Mouse (Mus musculus) cerebellum, adult 18-20 months (tissue): ENCODE data around the gene Map1s.
A peak's percentile ranks its signal among the peaks of the same experiment; 100 is the strongest.

ENCODE experiments used
- DNase-seq, 2 experiments: peaks; one replicate each; pipeline ENCODE4 v3.0.0; 2021

The Map1s gene

GRCm38 (mm10) chr8:70900872-70901387, 4.8 kb upstream of the Map1s start:
- no peak for DNase-seq

GRCm38 (mm10) chr8:70902211-70902610, 3.5 kb upstream of the Map1s start:
- DNase-seq: no peak

DNA sequence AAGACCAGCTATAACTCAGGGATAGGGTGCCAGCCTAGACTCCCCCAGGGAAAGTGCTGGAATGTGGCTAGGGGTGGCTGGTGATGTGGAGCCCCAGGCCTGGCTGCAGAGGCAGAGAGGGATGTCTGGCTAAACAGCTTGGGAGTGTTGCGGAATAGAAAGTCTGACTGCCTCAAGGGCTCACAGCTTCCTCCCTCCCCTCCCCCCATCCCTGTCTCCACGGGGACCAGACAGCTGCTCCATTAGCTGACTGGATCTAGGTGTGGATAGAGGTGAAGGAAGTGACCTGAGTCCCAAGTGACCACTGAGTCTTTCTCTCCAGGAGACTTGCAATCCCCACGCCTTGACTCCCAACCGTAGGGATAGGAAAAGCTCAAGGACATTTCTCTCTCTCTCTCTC, 2.6 kb upstream of the Map1s start:
- no peak for DNase-seq

GRCm38 (mm10) chr8:70903582-70903981, 2.1 kb upstream of the Map1s start:
- DNase-seq: no peak

DNA sequence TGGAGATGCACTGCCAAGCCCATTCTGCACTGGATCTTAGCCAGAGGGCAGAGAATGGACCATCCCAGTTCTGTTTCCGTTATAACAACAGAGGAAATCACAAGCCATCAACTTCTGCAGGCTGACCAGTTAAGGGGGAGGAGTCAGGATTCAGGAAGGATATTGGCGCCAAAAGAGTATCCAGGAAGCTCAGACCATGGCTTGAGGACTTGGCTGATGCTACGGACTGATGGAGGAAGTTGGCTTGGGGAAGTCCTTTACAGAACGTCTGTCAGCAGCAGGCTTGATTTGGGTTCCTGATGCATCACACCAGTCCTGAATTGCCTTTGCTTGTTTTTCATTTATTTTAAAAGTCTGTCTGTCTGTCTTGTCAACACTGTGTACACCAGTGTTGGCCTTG, 1.2 kb upstream of the Map1s start:
- no peak for DNase-seq

DNA sequence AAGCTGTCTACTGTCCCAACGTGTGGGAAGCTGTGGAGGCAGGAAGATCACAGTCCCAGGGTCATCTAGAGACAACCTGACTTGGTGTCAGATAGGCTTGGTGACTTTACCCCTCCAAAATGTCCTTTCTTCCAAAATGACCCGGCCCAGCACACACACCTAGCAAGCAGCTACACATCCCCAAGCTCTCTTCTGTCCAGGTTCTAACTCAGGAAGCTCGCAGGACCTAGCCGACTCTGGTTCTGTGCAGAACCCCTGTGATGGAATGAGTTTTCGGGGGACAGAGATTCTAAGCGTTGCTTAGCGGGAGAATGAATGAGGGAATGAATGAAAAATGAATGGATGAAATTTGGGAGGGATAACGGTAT, 285 bp upstream of the Map1s start:
- no peak for DNase-seq

- DNase-seq: no peak
Observed at GRCm38 (mm10) chr8:70907518-70907917, 1.8 kb downstream of the Map1s start.

GRCm38 (mm10) chr8:70911596-70911995, 5.9 kb downstream of the Map1s start:
- no peak for DNase-seq

- DNase-seq: peak in 1 of 2 experiments; percentile 24
Observed at GRCm38 (mm10) chr8:70912955-70913354, 7.2 kb downstream of the Map1s start.

- DNase-seq: peak in 1 of 2 experiments; percentile 23
Observed at GRCm38 (mm10) chr8:70913523-70913922, 7.8 kb downstream of the Map1s start.

DNA sequence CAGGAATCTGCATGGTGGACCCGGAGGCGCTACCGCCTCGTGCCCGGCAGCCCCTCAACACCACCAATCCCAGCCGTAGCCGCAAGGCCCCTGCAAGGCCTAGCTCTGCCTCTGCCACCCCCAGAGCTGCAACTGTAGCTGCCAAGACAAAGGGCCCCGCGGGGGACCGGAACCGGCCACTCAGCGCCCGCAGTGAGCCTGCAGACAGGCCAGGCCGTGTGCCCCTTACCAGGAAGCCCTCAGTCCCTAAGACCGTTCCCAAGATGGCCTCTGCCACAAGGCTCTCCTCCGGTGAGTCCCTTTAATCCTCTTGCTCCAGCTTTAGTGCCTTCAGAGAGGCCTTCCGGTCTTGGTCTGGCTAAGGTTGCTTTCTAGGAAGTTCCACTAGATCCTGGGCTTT, 9.0 kb downstream of the Map1s start:
- no peak for DNase-seq

GRCm38 (mm10) chr8:70920049-70920922, 14.6 kb downstream of the Map1s start:
- DNase-seq: peak in 1 of 2 experiments; percentile 2

- no peak for DNase-seq
Observed at GRCm38 (mm10) chr8:70924151-70924550, 18.4 kb downstream of the Map1s start.

GRCm38 (mm10) chr8:70925754-70926153, 20.0 kb downstream of the Map1s start:
- no peak for DNase-seq

DNA sequence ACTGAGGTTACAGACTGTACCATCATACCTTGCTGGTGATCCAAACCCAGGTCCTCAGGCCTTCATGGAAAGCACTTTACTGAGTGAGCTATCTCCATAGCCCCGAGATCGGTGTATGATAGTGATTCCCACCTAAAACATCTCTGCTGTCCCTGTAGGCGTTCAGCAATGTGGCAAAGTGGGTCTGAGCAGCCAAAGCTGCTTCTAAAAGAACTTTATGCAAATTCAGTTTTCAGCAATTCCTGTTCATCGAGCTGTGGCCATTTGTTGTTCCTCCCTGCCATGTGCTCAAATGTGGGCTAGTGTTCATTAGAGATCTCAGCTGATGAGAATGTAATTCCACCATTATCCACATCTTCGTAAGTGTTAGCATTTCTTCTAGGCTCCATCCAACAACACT, 20.7 kb downstream of the Map1s start:
- DNase-seq: no peak

GRCm38 (mm10) chr8:70928096-70928495, 22.4 kb downstream of the Map1s start:
- DNase-seq: no peak

DNA sequence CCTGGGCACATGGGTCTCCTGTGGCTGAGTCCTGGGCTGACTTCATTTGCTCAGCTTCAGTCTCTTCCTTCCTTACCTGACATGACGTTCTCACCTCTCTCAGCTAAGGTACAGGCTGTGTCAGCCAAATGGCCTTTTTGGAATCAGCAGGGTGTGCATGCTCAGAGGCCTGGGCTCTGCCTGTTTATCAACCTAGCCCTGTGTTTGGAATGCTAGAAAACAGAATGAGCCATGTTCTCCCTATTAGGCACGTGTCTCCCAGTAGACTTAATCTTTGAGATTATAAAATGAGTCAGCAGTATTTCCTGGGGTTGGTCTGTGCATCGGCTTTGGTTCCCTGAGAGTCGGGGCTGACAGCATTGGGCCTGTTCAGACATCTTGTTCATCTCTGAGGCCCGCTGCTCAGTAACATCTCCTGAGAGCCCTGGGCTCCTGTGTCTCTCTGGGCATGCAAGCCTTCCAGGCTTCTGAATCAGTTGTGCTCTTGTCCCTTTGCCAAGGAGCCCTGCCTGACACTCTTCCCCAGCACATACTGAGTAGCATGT, 23.1 kb downstream of the Map1s start:
- DNase-seq: no peak

DNA sequence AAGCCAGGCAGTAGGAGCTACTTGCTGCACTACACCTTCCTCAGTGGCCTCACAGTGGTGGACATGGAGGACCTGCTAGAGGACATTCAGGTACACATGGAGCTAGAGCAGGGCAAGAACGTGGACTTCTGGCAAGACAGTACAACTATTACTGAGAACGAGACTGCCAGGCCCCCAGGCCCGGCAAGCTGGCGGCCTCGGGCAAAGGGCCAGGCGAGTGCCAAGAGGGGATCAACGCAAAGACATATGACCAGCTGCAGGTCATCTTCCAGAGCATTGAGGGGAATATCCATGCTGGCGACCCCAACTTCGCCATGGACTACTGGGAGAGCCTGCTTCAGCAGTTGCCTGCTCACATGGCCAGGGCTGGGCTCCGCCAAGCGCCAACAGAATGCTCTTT, 26.0 kb downstream of the Map1s start:
- no peak for DNase-seq

GRCm38 (mm10) chr8:70933036-70933435, 27.3 kb downstream of the Map1s start:
- DNase-seq: no peak

DNA sequence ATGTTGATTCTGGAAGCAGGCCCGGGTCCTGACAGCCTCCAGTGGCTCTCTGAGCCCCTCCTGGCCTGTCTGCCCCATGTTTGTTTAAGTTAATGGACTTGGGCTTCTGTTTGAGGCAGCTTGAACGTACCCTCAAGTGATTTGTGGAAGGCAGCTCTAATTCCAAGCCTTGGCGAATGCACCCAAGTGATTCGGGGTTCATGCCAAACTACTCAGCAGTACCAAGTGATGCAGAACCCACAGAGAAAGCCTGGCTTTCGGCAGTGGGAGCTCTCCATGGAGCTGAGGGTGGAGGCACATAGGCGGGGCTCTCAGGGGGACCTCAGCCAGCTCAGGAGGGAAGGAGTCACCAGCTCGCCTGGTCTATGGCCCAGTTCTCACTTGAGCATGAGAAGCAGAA, 29.1 kb downstream of the Map1s start:
- no peak for DNase-seq

- DNase-seq: no peak
Observed at GRCm38 (mm10) chr8:70937200-70937599, 31.5 kb downstream of the Map1s start.

GRCm38 (mm10) chr8:70941478-70941877, 35.7 kb downstream of the Map1s start:
- no peak for DNase-seq

DNA sequence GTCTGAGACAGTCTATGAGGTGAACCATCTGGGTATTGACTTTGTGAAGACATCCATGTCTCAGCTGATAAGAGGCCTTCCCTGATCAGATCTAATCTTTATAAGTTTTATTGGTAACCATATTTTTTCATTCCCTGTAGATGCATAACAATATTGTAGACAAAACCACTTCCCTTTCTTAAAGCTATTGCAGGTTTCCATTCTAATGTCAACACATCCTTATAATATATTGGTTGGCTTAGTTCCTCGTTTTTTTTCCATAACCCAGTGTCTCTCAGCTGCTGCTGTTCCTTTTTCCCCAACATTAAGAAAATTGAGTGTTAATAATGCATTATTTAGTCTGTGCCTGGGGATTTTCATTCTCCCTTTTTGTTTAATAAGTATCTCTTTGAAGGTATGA, 37.5 kb downstream of the Map1s start:
- no peak for DNase-seq

- DNase-seq: no peak
Observed at GRCm38 (mm10) chr8:70949847-70950246, 44.1 kb downstream of the Map1s start.
